19 mouse cellular contexts compared by ENCODE assay signal in the genomic region with DNA sequence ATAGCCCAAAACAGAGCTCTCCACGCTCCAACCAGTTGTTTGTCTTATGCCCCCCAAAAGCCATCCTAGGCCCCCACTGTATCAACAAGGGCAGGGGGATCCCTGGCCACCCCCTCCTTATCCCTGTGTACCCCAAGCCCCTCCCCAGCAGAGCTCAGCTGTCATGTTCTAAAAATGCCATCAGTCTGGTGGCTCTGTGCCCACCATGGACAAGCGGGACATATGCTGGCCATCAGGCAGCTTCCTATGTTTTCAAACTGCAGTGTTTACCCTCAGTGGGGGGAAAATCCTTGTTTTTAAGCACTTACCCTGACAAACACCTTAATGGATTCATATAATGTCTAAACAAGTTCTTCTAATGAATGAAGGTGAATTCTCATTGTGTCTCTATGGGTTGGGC.
DNase-seq lines count a peak whose midpoint lies in the region; ATAC-seq and TF ChIP-seq lines count a peak whose summit lies in the region.
"Had no signal": no experiment of that assay in that cellular context is flagged by ENCODE, and none has a peak within 500 bp of the region (broad histone marks: within the 10 kb centered on the region; RNA-seq: fewer than 3 reads in every experiment).

No protein-coding gene starts in this region.

- no peak overlapping the region for H3K4me3 ChIP-seq in embryonic facial prominence, embryonic 15.5 days (replicated peaks)
- H3K4me3 ChIP-seq in embryonic facial prominence, embryonic 10.5 days: no peak overlapping the region
- no peak overlapping the region for H3K4me3 ChIP-seq in cerebellum, adult 2 months (replicated peaks; ENCODE audit: insufficient read depth, low read depth, low read length)
- H3K4me3 ChIP-seq: embryonic facial prominence, embryonic 13.5 days; gastrocnemius, adult 2 months; heart, embryonic 10.5 days; intestine, embryonic 15.5 days had no signal

- no peak for TF ChIP-seq CTCF in cerebellum, adult 2 months (IDR thresholded peaks at IDR 0.05; ENCODE audit: borderline replicate concordance, insufficient read depth, low read depth, low read length)

- DNase-seq in embryonic facial prominence, embryonic 10.5 days (ENCODE audit: low spot score): no peak
- peak; percentile 50 for DNase-seq in brain, adult 2 months (ENCODE audit: low read depth, low spot score)
- peak; percentile 36 to 39 for DNase-seq in cerebellum, adult 2 months
- DNase-seq in cerebellum, postnatal 14 days: peak; percentile 66 to 74
- DNase-seq in MN1 (ENCODE audit: low spot score): no peak
- no peak for DNase-seq in gastrocnemius, adult 8-10 months (ENCODE audit: low spot score in 2 of 2)
- DNase-seq: adrenal gland, adult 8-10 months; adrenal gland, postnatal 36 days; gastrocnemius, adult 2 months; gastrocnemius, postnatal 36 days; heart, adult 18-20 months; heart, postnatal 10 days; kidney, adult 18-20 months had no signal

- WGBS in embryonic facial prominence, embryonic 15.5 days: 87% methylated on average over 2 of the region's 2 CpGs
- 97% methylated on average over 2 of the region's 2 CpGs for WGBS in embryonic facial prominence, embryonic 10.5 days
- WGBS in cerebellum, adult 2 months: 62% methylated on average over 2 of the region's 2 CpGs

- H3K36me3 ChIP-seq in embryonic facial prominence, embryonic 15.5 days: no peaks in the 10 kb centered on the region
- H3K36me3 ChIP-seq in embryonic facial prominence, embryonic 10.5 days (replicated peaks): no peaks in the 10 kb centered on the region
- H3K36me3 ChIP-seq: embryonic facial prominence, embryonic 13.5 days; heart, embryonic 10.5 days; intestine, embryonic 15.5 days had no signal

- no peak overlapping the region for H3K9ac ChIP-seq in embryonic facial prominence, embryonic 15.5 days
- H3K9ac ChIP-seq: embryonic facial prominence, embryonic 13.5 days; hindbrain, embryonic 14.5 days; intestine, embryonic 15.5 days had no signal

- ATAC-seq in embryonic facial prominence, embryonic 15.5 days (ENCODE audit: insufficient number of reproducible peaks, low FRiP score, low TSS enrichment, low read depth): peak; percentile 29; the same call in 1 of the 2 replicates
- ATAC-seq: forebrain, embryonic 14.5 days; intestine, embryonic 15.5 days had no signal

- no peaks in the 10 kb centered on the region for H3K4me1 ChIP-seq in embryonic facial prominence, embryonic 15.5 days
- no peaks in the 10 kb centered on the region; the same call in 1 of the 2 replicates for H3K4me1 ChIP-seq in embryonic facial prominence, embryonic 10.5 days
- peaks cover 28% of the 10 kb centered on the region for H3K4me1 ChIP-seq in cerebellum, adult 2 months (ENCODE audit: control insufficient read depth, insufficient read depth, low read length)
- H3K4me1 ChIP-seq: embryonic facial prominence, embryonic 13.5 days; heart, embryonic 10.5 days; intestine, embryonic 15.5 days had no signal

- no peak for TF ChIP-seq POLR2A in cerebellum, adult 2 months (IDR thresholded peaks at IDR 0.05; ENCODE audit: borderline replicate concordance, insufficient read depth, low read length)

- no peaks in the 10 kb centered on the region for H3K27me3 ChIP-seq in embryonic facial prominence, embryonic 15.5 days
- H3K27me3 ChIP-seq in embryonic facial prominence, embryonic 10.5 days (replicated peaks; ENCODE audit: low read depth, poor library complexity, severe bottlenecking): no peaks in the 10 kb centered on the region
- no peaks in the 10 kb centered on the region for H3K27me3 ChIP-seq in cerebellum, adult 2 months (ENCODE audit: control insufficient read depth, insufficient read depth, low read length)
- H3K27me3 ChIP-seq: embryonic facial prominence, embryonic 13.5 days; intestine, embryonic 15.5 days had no signal

- H3K4me2 ChIP-seq in embryonic facial prominence, embryonic 15.5 days (replicated peaks): no peak overlapping the region
- H3K4me2 ChIP-seq: embryonic facial prominence, embryonic 13.5 days; hindbrain, embryonic 14.5 days; intestine, embryonic 15.5 days had no signal

- no peaks in the 10 kb centered on the region for H3K9me3 ChIP-seq in embryonic facial prominence, embryonic 15.5 days (replicated peaks)
- no peaks in the 10 kb centered on the region for H3K9me3 ChIP-seq in embryonic facial prominence, embryonic 10.5 days
- H3K9me3 ChIP-seq: embryonic facial prominence, embryonic 13.5 days; heart, embryonic 10.5 days; intestine, embryonic 15.5 days had no signal

- H3K27ac ChIP-seq in embryonic facial prominence, embryonic 15.5 days (replicated peaks): no peak overlapping the region
- no peak overlapping the region for H3K27ac ChIP-seq in embryonic facial prominence, embryonic 10.5 days (replicated peaks)
- no peak overlapping the region for H3K27ac ChIP-seq in cerebellum, adult 2 months (ENCODE audit: insufficient read depth, low read length)
- H3K27ac ChIP-seq: embryonic facial prominence, embryonic 13.5 days; gastrocnemius, adult 2 months; heart, embryonic 10.5 days; hindbrain, embryonic 14.5 days; intestine, embryonic 15.5 days had no signal

Comparison
In these comparisons a context has a peak if more than half of its experiments do, and no peak if none do; other contexts are left out.
1. DNase-seq: peak in brain, adult 2 months (single experiment), cerebellum, adult 2 months (2 of 2) and cerebellum, postnatal 14 days (2 of 2); none in embryonic facial prominence, embryonic 10.5 days (single experiment), MN1 (single experiment) and gastrocnemius, adult 8-10 months (0 of 2).